Mouse (Mus musculus) hindbrain, embryonic 11.5 days (tissue): ENCODE measurements at regions not wholly inside any gene's neighbourhood (a gene's known extent, or its start where the extent isn't known, plus 50 kb on each side); places are given as distances from the start of the nearest gene placed in this dataset.

Source experiments
- ATAC-seq: fragments of 200-750 bp; cut with Nextera tagmentation; 2 replicates; pipeline ENCODE4 v1.8.0; 2017; ENCODE audit warnings: mild to moderate bottlenecking, moderate TSS enrichment, moderate library complexity; ENCODE audit not compliant: low FRiP score
- DNase-seq: peaks from one replicate; pipeline ENCODE4 v3.0.0-alpha.2; 2015; ENCODE audit warnings: low spot score
- H3K27ac ChIP-seq: fragments of 300-500 bp; sonication (generic); 2 replicates; pipeline ENCODE4 v1.5.1; 2014; ENCODE audit warnings: mild to moderate bottlenecking, low read depth, low read length
- H3K27me3 ChIP-seq: fragments of 300-500 bp; sonication (generic); 2 replicates; pipeline ENCODE4 v1.6.1; 2014; ENCODE audit warnings: mild to moderate bottlenecking, low read length, moderate library complexity, mixed read lengths; ENCODE audit not compliant: control insufficient read depth, insufficient read depth
- H3K36me3 ChIP-seq: fragments of 300-500 bp; sonication (generic); 2 replicates; pipeline ENCODE4 v1.6.1; 2014; ENCODE audit warnings: mild to moderate bottlenecking, low read length, moderate library complexity, mixed read lengths; ENCODE audit not compliant: control insufficient read depth, insufficient read depth
- H3K4me1 ChIP-seq: fragments of 300-500 bp; sonication (generic); replicated peaks from 2 replicates; pipeline ENCODE4 v1.6.1; 2014; ENCODE audit warnings: low read length, mixed read lengths; ENCODE audit not compliant: control insufficient read depth, insufficient read depth
- H3K4me2 ChIP-seq: fragments of 300-500 bp; sonication (generic); replicated peaks from 2 replicates; pipeline ENCODE4 v1.6.1; 2014; ENCODE audit warnings: mild to moderate bottlenecking, low read depth, low read length
- H3K4me3 ChIP-seq: fragments of 300-500 bp; sonication (generic); 2 replicates; pipeline ENCODE4 v1.5.1; 2014; ENCODE audit warnings: low read depth, low read length
- H3K9ac ChIP-seq: fragments of 300-500 bp; sonication (generic); 2 replicates; pipeline ENCODE4 v1.6.1; 2014; ENCODE audit warnings: low read depth, low read length
- H3K9me3 ChIP-seq: fragments of 300-500 bp; sonication (generic); 2 replicates; pipeline ENCODE4 v1.6.1; 2016; ENCODE audit warnings: low read length; ENCODE audit not compliant: control insufficient read depth
- WGBS: fragments of 180-500 bp; shearing (Covaris S2); extraction: QIAGEN DNeasy Blood & Tissue Kit; methylation state at CpG from one replicate; pipeline ENCODE4 v1.1.7; 2014; 5-methylcytosine and 5-hydroxymethylcytosine counted together

DNA sequence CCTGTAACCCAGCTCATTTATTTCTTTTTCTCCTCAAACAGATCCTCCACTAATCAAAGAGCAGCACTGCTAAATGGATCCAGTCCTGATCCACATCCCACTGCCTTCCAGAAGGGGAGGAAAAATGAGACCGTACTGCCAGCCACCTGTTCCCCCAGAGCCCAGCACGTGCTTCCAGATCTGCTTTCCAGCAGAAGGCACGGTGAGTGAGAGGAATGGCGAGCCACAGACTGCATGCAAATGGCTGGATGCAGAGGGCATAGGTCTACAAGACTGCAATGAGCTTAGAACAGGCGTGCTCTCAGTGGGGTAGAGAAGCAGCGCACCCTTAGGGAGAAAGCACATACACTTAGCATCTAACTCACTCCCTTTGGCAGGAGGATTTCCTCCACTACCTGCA is 265.0 kb downstream of the Irs2 start:
- no peak overlapping the region for H3K9ac ChIP-seq
- whole genome bisulfite sequencing = 63% methylated on average over 6 of the region's 6 CpGs
- H3K27ac ChIP-seq = no peak overlapping the region
- H3K9me3 ChIP-seq = no peaks in the 10 kb centered on the region
- H3K36me3 ChIP-seq = no peaks in the 10 kb centered on the region
- ATAC-seq (no peak), DNase-seq (no peak)
- H3K4me2 ChIP-seq = no peak overlapping the region
- H3K4me3 ChIP-seq = no peak overlapping the region
- no peaks in the 10 kb centered on the region for H3K27me3 ChIP-seq
- H3K4me1 ChIP-seq = no peaks in the 10 kb centered on the region; the same call in 1 of the 2 replicates

DNA sequence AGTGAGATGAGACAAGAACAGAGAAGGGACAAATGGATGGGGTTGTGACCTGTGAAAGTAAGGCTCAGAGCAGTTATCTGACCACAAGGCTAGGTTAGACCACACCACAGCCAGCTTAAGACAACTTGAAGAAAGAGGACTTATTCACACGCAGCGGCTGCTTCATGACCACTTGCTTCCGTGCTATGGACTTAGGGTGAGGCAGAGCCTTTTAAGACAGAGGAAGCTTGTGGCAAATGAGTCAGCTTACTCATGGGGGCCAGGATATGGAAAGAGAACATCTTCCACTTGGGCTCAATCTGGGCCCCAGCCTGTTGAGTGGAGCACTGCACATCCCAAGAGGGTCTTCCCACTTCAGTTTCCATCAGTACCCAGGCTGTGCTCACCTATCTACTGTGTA is 267.4 kb downstream of the Irs2 start:
- H3K4me1 ChIP-seq = no peaks in the 10 kb centered on the region; the same call in 1 of the 2 replicates
- H3K27me3 ChIP-seq = no peaks in the 10 kb centered on the region
- WGBS = 100% methylated on average over 3 of the region's 3 CpGs
- DNase-seq (no peak), ATAC-seq (no peak)
- H3K36me3 ChIP-seq = no peaks in the 10 kb centered on the region
- H3K9me3 ChIP-seq = no peaks in the 10 kb centered on the region
- no peak overlapping the region for H3K9ac ChIP-seq
- H3K27ac ChIP-seq = no peak overlapping the region
- H3K4me2 ChIP-seq = no peak overlapping the region
- no peak overlapping the region for H3K4me3 ChIP-seq

DNA sequence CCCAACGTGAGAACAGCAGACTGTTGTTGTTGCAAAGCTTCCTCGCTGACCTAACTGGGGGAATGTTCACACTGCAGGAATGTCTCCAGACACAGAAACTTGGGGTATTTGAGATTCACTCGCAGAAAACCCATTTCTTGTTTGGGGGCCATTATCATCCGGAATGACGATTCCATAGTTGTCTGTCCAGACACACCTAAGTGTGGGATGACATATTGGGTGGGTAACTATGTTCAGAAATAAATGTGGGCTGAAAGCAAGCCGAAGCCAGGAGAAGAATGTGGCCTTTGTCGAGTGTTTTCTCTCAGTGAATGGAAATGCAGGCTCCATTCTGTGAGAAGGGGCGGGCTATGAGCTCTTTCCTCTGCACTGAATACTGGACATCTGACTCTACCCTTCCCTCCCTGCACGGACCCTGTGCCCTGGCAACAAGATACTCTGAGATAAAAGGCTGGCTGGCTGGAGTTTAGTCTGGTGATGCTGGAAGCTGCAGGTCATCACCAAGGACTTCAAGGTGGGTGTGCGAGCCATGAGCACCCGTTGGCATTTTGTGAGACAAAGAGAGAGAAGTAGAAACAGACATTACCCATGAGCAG is 269.7 kb downstream of the Irs2 start:
- H3K9ac ChIP-seq = no peak overlapping the region
- 41% methylated on average over 11 of the region's 11 CpGs for WGBS
- H3K9me3 ChIP-seq = no peaks in the 10 kb centered on the region
- DNase-seq (peak; percentile 34), ATAC-seq (peak; percentile 71)
- H3K36me3 ChIP-seq = no peaks in the 10 kb centered on the region
- no peaks in the 10 kb centered on the region for H3K27me3 ChIP-seq
- H3K4me2 ChIP-seq = no peak overlapping the region
- H3K4me1 ChIP-seq = no peaks in the 10 kb centered on the region; the same call in 1 of the 2 replicates
- H3K4me3 ChIP-seq = no peak overlapping the region
- H3K27ac ChIP-seq = peak overlapping the region; percentile 19; the same call in 1 of the 2 replicates

DNA sequence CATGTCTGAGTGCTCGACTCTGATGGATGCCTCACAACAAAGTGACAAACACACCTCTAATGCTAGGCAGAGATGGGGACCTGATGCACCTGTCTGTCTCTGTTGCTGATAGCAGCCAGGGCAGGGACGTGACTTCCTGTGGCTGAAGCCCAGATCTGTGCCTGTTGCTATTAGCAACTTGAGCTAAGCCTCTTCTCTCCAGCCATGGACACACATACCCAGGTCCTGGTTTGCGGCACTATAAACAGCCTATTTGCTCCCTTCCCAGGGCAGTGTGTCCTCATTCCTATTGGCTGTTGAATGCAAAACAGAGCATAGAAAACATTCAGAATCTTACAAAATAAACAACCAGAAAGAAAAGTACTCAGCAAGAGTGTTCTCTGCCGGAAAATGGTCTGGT is 273.5 kb downstream of the Irs2 start:
- peaks cover 4% of the 10 kb centered on the region for H3K9me3 ChIP-seq
- H3K4me2 ChIP-seq = no peak overlapping the region
- 76% methylated on average over 4 of the region's 4 CpGs for WGBS
- H3K27ac ChIP-seq = no peak overlapping the region
- no peaks in the 10 kb centered on the region for H3K27me3 ChIP-seq
- no peaks in the 10 kb centered on the region for H3K36me3 ChIP-seq
- H3K4me3 ChIP-seq = no peak overlapping the region
- no peak for DNase-seq
- H3K4me1 ChIP-seq = no peaks in the 10 kb centered on the region; the same call in 1 of the 2 replicates
- no peak for ATAC-seq
- H3K9ac ChIP-seq = no peak overlapping the region

DNA sequence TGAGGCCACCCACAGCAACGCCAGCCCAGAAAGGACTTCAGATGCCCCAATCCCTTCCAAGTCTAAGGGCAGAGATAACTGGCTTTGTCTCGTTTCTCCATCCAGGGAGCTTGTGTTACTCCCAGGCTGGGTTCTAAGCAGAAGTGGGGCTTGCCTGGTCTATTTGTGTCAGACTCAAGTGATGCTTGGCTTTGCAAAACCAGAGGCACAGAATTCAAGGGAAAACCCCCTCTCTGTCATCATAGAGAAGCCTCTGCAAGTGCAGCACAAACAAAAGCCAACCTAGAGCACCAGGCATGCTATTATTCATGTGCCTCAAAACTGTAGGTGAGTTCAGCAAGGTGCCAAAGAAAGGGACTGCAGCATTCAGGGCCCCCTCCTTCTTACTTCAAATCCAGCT is 284.9 kb downstream of the Irs2 start:
- Histone ChIP-seq H3K9ac (no peak overlapping the region), H3K36me3 (no peaks in the 10 kb centered on the region), H3K9me3 (no peaks in the 10 kb centered on the region), H3K4me2 (no peak overlapping the region), H3K27me3 (no peaks in the 10 kb centered on the region), H3K4me3 (no peak overlapping the region), H3K27ac (no peak overlapping the region), H3K4me1 (no peaks in the 10 kb centered on the region)
- WGBS = 70% methylated on average over 2 of the region's 2 CpGs
- ATAC-seq (no peak), DNase-seq (no peak)

DNA sequence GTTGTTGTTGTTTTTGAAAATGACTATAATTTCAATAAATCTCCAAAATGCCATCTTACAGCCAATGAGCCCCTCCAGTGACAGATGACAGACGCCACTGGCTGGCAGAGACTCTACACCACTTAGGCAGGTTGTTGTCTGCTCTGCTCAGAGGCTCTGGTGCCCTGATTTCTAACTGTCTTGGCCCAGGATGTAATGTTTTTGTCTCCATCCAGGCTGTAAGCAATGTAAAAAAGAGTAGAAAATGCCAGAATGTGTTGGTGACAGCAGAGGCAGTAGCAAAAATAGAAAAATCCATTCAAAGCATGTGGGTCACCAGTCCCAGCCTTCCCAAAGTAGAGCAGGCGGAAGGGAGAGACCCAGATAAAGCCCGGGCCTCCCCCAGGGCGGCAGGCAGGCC is 285.5 kb downstream of the Irs2 start:
- 85% methylated on average over 4 of the region's 4 CpGs for WGBS
- H3K4me2 ChIP-seq = no peak overlapping the region
- no peaks in the 10 kb centered on the region for H3K36me3 ChIP-seq
- no peak overlapping the region for H3K27ac ChIP-seq
- no peaks in the 10 kb centered on the region for H3K9me3 ChIP-seq
- no peak overlapping the region for H3K9ac ChIP-seq
- H3K4me3 ChIP-seq = no peak overlapping the region
- H3K27me3 ChIP-seq = no peaks in the 10 kb centered on the region
- H3K4me1 ChIP-seq = peaks cover 3% of the 10 kb centered on the region; the same call in 1 of the 2 replicates
- DNase-seq (no peak), ATAC-seq (no peak)

DNA sequence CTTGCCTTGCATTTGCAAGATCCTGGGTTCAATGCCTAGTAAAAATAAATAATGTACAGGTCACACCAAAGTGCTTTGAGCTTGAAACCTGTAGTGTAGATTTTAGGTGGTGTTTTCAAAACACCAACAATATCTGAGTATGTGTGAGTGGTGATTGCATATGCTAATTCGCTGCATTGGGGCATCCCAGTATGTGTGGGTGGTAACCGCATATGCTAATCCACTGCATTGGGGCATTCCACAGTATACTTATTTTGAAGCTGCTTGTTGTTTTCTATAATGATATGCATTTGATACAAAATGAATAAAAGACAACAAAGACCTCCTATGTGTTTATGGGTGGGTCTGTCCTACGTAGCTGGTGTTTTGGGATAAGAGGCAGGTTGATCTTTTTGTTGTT is 285.9 kb downstream of the Irs2 start:
- WGBS = 93% methylated on average over 3 of the region's 3 CpGs
- H3K27ac ChIP-seq = no peak overlapping the region
- no peaks in the 10 kb centered on the region for H3K9me3 ChIP-seq

DNA sequence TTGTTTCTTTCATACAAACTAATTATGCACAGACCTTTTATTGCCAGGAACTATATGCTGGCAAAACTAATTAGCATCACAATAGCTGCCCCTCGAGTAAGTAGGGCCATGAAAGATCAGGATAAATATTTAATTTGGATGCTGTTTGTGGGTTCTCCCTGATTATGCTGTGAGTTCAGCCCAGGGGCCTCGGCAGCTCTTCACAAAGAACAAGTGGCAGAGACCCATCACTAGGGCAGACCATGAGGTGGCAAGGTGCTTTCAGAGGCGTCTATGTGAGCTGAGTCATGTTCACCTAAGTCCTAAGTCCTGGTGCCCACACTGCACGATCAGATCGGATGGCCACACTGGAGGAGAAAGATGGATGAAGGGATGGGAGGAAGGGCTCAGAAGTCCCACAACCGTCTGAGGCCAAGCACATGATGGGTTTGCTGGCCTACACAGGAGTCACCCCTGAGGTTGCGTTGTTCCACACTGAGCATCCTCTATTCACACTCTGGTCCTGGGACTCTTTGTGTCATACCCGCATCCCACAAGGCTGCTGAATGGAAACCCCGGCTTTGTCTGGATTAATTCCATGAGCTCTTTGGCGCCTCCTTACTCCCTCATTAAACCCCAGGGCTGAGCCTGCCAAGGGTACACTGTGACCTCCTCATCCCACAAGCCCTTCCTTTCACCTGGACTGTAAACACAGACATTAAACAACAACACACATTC is 287.0 kb downstream of the Irs2 start:
- H3K4me1 ChIP-seq = peaks cover 3% of the 10 kb centered on the region; the same call in 1 of the 2 replicates
- H3K4me3 ChIP-seq = no peak overlapping the region
- 59% methylated on average over 10 of the region's 10 CpGs for WGBS
- no peaks in the 10 kb centered on the region for H3K9me3 ChIP-seq
- H3K27ac ChIP-seq = no peak overlapping the region
- ATAC-seq (peak; percentile 54), DNase-seq (no peak)
- no peak overlapping the region for H3K9ac ChIP-seq
- H3K27me3 ChIP-seq = no peaks in the 10 kb centered on the region
- H3K4me2 ChIP-seq = no peak overlapping the region
- H3K36me3 ChIP-seq = no peaks in the 10 kb centered on the region

More for the DNA sequence above, 285.9 kb downstream of the Irs2 start:
- DNase-seq (no peak), ATAC-seq (no peak)
- Histone ChIP-seq H3K4me2 (no peak overlapping the region), H3K9ac (no peak overlapping the region), H3K27me3 (no peaks in the 10 kb centered on the region), H3K4me1 (peaks cover 3% of the 10 kb centered on the region; the same call in 1 of the 2 replicates), H3K4me3 (no peak overlapping the region), H3K36me3 (no peaks in the 10 kb centered on the region)

DNA sequence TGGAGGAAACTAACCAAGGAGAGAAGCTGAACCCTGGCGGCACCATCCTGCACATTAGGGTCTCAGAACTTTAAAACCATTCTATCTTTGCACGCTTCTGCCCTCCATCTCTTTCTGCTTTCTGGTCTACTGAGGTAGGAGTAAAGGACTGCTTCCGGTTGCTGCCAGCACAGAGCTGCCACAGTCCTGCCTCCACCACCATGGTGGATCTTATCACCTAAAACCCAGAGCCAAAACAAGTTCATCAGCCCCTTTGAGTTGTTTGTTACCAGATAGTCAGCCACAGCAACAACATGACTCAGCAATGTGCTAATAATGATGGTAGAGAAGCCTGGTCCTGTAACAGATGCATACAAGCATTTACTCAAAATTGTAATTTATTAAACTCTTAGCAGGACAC is 287.9 kb downstream of the Irs2 start:
- no peak overlapping the region for H3K4me2 ChIP-seq
- H3K4me3 ChIP-seq = no peak overlapping the region
- H3K36me3 ChIP-seq = no peaks in the 10 kb centered on the region
- WGBS = 99% methylated on average over 3 of the region's 3 CpGs
- H3K9me3 ChIP-seq = no peaks in the 10 kb centered on the region
- DNase-seq = no peak
- H3K27ac ChIP-seq = no peak overlapping the region
- no peaks in the 10 kb centered on the region for H3K27me3 ChIP-seq
- H3K9ac ChIP-seq = no peak overlapping the region
- peaks cover 3% of the 10 kb centered on the region; the same call in 1 of the 2 replicates for H3K4me1 ChIP-seq
- no peak for ATAC-seq
